8 mouse cellular contexts compared by ENCODE assay signal in genomic region chr8:93812566-93813404, GRCm38 (mm10). TPM values are rescaled to one million over a fixed set of nuclear protein-coding genes. Genes with fewer than 3 reads are reported as not detected.
DNase-seq lines count a peak whose midpoint lies in the region; ATAC-seq and TF ChIP-seq lines count a peak whose summit lies in the region.

No protein-coding gene starts in this region.

- DNase-seq in heart, postnatal 0 days (ENCODE audit: low spot score), result no peak
- DNase-seq in heart, postnatal 25 days (ENCODE audit: low spot score), result no peak
- DNase-seq in brain, adult 2 months (ENCODE audit: low read depth, low spot score), result peak; percentile 68
- DNase-seq in T-cell, adult 2 months (ENCODE audit: low spot score), result no peak
- DNase-seq in spleen, adult 12 weeks (ENCODE audit: low spot score), result no peak

- 15% methylated on average over 35 of the region's 35 CpGs for WGBS in heart, postnatal 0 days
- WGBS in embryonic facial prominence, embryonic 13.5 days, result 3% methylated on average over 35 of the region's 35 CpGs
- 7% methylated on average over 35 of the region's 35 CpGs for WGBS in limb, embryonic 13.5 days
- 10% methylated on average over 35 of the region's 35 CpGs for WGBS in stomach, embryonic 14.5 days

- intact Hi-C loops in heart, postnatal 25 days (cut with DNase I), result loop anchor here (2.0 kb wide), 1 partner anchor 118 kb away; no protein-coding TSS in a partner anchor

- no peaks in the 10 kb centered on the region for H3K9me3 ChIP-seq in heart, postnatal 0 days (replicated peaks; ENCODE audit: control insufficient read depth, low read length)
- no peaks in the 10 kb centered on the region for H3K9me3 ChIP-seq in embryonic facial prominence, embryonic 13.5 days
- no peaks in the 10 kb centered on the region for H3K9me3 ChIP-seq in limb, embryonic 13.5 days
- H3K9me3 ChIP-seq in stomach, embryonic 14.5 days (ENCODE audit: control insufficient read depth, low read depth, low read length), result no peaks in the 10 kb centered on the region

- H3K4me1 ChIP-seq in heart, postnatal 0 days (ENCODE audit: control insufficient read depth, insufficient read depth), result peaks cover 19% of the 10 kb centered on the region
- H3K4me1 ChIP-seq in embryonic facial prominence, embryonic 13.5 days, result peaks cover 36% of the 10 kb centered on the region
- H3K4me1 ChIP-seq in limb, embryonic 13.5 days, result peaks cover 31% of the 10 kb centered on the region
- H3K4me1 ChIP-seq in stomach, embryonic 14.5 days (ENCODE audit: control insufficient read depth, insufficient read depth, low read length), result peaks cover 17% of the 10 kb centered on the region; the same call in 1 of the 2 replicates

- H3K4me2 ChIP-seq in heart, postnatal 0 days (ENCODE audit: low read depth, low read length), result peak overlapping the region; percentile 92
- H3K4me2 ChIP-seq in embryonic facial prominence, embryonic 13.5 days, result peak overlapping the region; percentile 88
- H3K4me2 ChIP-seq in limb, embryonic 13.5 days (replicated peaks), result peak overlapping the region; percentile 68
- H3K4me2 ChIP-seq in stomach, embryonic 14.5 days (replicated peaks; ENCODE audit: low read depth, low read length), result peak overlapping the region; percentile 82

- no peak for ATAC-seq in heart, postnatal 0 days (ENCODE audit: insufficient read depth, low read depth)
- ATAC-seq in embryonic facial prominence, embryonic 13.5 days (ENCODE audit: insufficient number of reproducible peaks, insufficient read depth, low FRiP score, low TSS enrichment, low read depth), result no peak
- ATAC-seq in limb, embryonic 13.5 days (ENCODE audit: low FRiP score, low read depth), result 0 out of 2 replicates have a peak, but pooled peaks have one; percentile 12
- no peak for ATAC-seq in stomach, embryonic 14.5 days (ENCODE audit: insufficient number of reproducible peaks, insufficient read depth, low FRiP score, low read depth)

- TF ChIP-seq EP300 in heart, postnatal 0 days (IDR thresholded peaks at IDR 0.05; ENCODE audit: low read depth), result no peak

- no peaks in the 10 kb centered on the region for H3K36me3 ChIP-seq in heart, postnatal 0 days (replicated peaks; ENCODE audit: control insufficient read depth, insufficient read depth, low read length)
- no peaks in the 10 kb centered on the region for H3K36me3 ChIP-seq in embryonic facial prominence, embryonic 13.5 days
- no peaks in the 10 kb centered on the region for H3K36me3 ChIP-seq in limb, embryonic 13.5 days
- no peaks in the 10 kb centered on the region for H3K36me3 ChIP-seq in stomach, embryonic 14.5 days (ENCODE audit: control insufficient read depth, insufficient read depth, low read length)

- H3K4me3 ChIP-seq in heart, postnatal 0 days (ENCODE audit: low read depth, low read length), result peak overlapping the region; percentile 30
- peak overlapping the region; percentile 66 for H3K4me3 ChIP-seq in embryonic facial prominence, embryonic 13.5 days
- peak overlapping the region; percentile 36 for H3K4me3 ChIP-seq in limb, embryonic 13.5 days
- H3K4me3 ChIP-seq in stomach, embryonic 14.5 days (ENCODE audit: low read depth, low read length), result peak overlapping the region; percentile 13

- TF ChIP-seq CTCF in heart, postnatal 0 days (IDR thresholded peaks at IDR 0.05; ENCODE audit: low read depth), result no peak

- H3K9ac ChIP-seq in heart, postnatal 0 days (replicated peaks; ENCODE audit: low read depth, low read length), result no peak overlapping the region
- peak overlapping the region; percentile 55 for H3K9ac ChIP-seq in embryonic facial prominence, embryonic 13.5 days
- H3K9ac ChIP-seq in limb, embryonic 13.5 days, result peak overlapping the region; percentile 31
- H3K9ac ChIP-seq in stomach, embryonic 14.5 days (replicated peaks; ENCODE audit: low read depth, low read length), result no peak overlapping the region

- peaks cover 31% of the 10 kb centered on the region for H3K27me3 ChIP-seq in heart, postnatal 0 days (ENCODE audit: control insufficient read depth, insufficient read depth, low read length)
- peaks cover 30% of the 10 kb centered on the region for H3K27me3 ChIP-seq in embryonic facial prominence, embryonic 13.5 days
- peaks cover 51% of the 10 kb centered on the region for H3K27me3 ChIP-seq in limb, embryonic 13.5 days
- H3K27me3 ChIP-seq in stomach, embryonic 14.5 days (ENCODE audit: control insufficient read depth, insufficient read depth, low read length), result peaks cover 6% of the 10 kb centered on the region; the same call in 1 of the 2 replicates

- no peak overlapping the region for H3K27ac ChIP-seq in heart, postnatal 0 days (ENCODE audit: low read depth)
- no peak overlapping the region for H3K27ac ChIP-seq in embryonic facial prominence, embryonic 13.5 days
- no peak overlapping the region for H3K27ac ChIP-seq in limb, embryonic 13.5 days
- H3K27ac ChIP-seq in stomach, embryonic 14.5 days (ENCODE audit: low read length), result no peak overlapping the region

RNA-seq across cellular contexts. Expression of gene Gnao1, which starts 3.0 kb away (rescaled TPM):
- 7.1 and 10.7 TPM in 2 replicates for total RNA-seq in heart, postnatal 0 days (2014; rRNA removed; ENCODE audit: low replicate concordance)
- 5.9 and 8.4 TPM in 2 replicates for polyA plus RNA-seq in heart, postnatal 0 days (2015; fragmentation: Nextera tagmentation; extraction: Ambion mirVana)
- total RNA-seq in heart, postnatal 25 days (2021), result 10 to 100 TPM; 26.0 to 27.4 TPM
- polyA plus RNA-seq in embryonic facial prominence, embryonic 13.5 days (2015; fragmentation: Nextera tagmentation; extraction: Ambion mirVana), result 9.4 and 12.2 TPM in 2 replicates
- polyA plus RNA-seq in limb, embryonic 13.5 days (2015; fragmentation: Nextera tagmentation; extraction: Ambion mirVana), result 2.8 and 4.3 TPM in 2 replicates
- polyA plus RNA-seq in stomach, embryonic 14.5 days (2014; fragmentation: Nextera tagmentation; extraction: Ambion mirVana), result 14.0 and 14.1 TPM in 2 replicates

Comparison
In these comparisons a context has a peak if more than half of its experiments do, and no peak if none do; other contexts are left out.
1. H3K4me3 ChIP-seq: peak in every context shown above with its lines; median percentile 66 in embryonic facial prominence, embryonic 13.5 days; 36 in limb, embryonic 13.5 days; 30 in heart, postnatal 0 days; 13 in stomach, embryonic 14.5 days.
2. H3K9ac ChIP-seq: peak in embryonic facial prominence, embryonic 13.5 days (single experiment) and limb, embryonic 13.5 days (single experiment); none in heart, postnatal 0 days (single experiment) and stomach, embryonic 14.5 days (single experiment).
3. Peak in every context shown above with its lines, with median percentiles within 50 percentile points of each other: H3K4me2 ChIP-seq.